Mouse (Mus musculus) cerebellum, adult 18-20 months (tissue): ENCODE data around the gene 1110008P14Rik.

Source experiments
- DNase-seq, 2 experiments: peaks; one replicate each; pipeline ENCODE4 v3.0.0; 2021

The 1110008P14Rik gene

DNA sequence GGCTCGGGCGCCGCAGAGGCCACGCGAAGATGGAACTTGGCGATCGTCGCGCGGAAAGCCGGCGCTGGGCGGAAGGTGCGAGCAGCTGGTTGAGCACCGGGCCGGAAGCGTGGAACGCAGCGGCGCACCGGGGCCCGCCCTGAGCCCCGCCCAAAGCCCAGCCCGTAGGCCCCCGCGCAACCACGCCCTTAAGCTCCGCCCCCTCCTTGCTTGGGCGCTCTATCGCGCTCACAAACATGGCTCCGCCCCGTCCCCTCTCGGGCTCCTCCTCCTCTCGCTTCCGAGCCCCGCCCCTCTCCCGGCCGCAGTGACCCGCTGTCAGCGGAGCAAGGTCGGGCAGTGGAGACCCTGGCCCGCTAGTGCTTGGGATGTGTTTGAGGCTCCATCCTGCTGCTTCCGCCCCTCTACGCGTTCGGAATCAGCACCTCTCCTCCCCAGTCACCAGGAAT lies at the start of gene 1110008P14Rik:
TSS of gene 1110008P14Rik (minus strand) at position 164 of the 449 bp plus-strand sequence.
- peak; percentile 97 for DNase-seq

- peak; percentile 90 to 97 for DNase-seq
Observed at GRCm38 (mm10) chr2:32430701-32431676, 49.3 kb upstream of the 1110008P14Rik start.

- DNase-seq, result no peak
Observed at GRCm38 (mm10) chr2:32429215-32429891, 47.6 kb upstream of the 1110008P14Rik start.

DNA sequence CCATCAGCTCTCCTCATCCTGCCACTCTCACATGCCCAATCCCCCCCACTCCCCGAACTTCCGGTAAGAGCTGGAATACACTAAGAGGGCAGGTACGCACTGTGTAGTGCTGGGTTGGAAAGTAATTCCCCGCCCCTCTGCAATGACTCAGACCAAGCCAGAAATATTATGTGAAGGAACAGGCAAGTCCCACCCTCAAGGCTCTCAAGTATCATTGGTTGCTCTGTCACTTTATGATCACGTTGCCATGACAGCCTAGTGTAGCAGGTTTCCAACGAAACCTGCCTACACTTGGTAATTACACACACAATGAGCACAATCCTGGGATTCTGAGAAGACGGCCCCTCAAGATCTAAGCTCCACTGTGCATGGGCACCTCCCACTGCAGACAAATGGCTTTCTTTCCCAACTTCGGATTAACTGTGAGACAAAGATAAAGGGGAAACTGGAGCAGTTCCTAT lies 46.6 kb upstream of the 1110008P14Rik start:
- peak in 1 of 2 experiments; percentile 43 for DNase-seq

GRCm38 (mm10) chr2:32427720-32428119 lies 46.0 kb upstream of the 1110008P14Rik start:
- no peak for DNase-seq

GRCm38 (mm10) chr2:32426141-32426540 lies 44.4 kb upstream of the 1110008P14Rik start:
- DNase-seq, result no peak

- DNase-seq, result no peak
Observed at GRCm38 (mm10) chr2:32425568-32425967, 43.8 kb upstream of the 1110008P14Rik start.

DNA sequence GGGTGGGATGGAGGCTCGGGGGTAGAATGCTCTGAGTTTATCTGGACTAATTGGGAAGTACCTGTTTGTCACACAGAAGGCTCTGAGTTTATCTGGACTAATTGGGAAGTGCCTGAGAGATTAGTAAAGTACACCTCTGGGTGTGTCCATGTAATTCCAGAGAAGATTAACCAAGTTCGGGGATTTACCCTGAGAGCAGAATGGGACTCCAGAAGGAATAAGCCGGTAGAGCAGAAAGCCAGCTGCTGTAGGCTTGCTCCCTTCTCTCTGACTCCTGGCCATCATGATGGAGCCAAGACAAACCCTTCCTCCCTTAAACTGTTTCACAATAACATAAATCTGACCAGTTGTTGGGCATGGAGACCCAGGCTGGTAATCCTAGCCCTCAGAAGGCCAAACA lies 43.1 kb upstream of the 1110008P14Rik start:
- no peak for DNase-seq

- DNase-seq, result peak; percentile 59 to 74
Observed at GRCm38 (mm10) chr2:32423481-32424331, 42.0 kb upstream of the 1110008P14Rik start.

DNA sequence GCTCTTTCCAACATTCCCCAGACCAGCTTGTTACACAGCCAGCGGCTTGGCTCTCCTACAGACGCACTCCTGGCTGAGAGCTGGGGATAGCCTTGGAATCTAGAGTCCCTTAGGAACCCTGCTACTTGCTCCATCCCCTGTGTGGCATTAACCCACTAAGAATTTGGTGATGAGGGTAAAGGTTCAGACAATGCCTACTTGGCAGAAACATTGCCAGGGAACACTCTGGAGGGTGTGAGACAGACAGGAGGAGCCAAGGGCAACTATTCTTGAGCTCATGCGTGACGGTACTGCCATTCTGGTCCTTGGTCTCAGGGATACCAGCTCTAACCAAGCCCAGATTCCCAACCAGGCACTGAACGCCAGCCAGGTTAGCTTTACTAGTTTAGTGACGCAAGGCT lies 40.1 kb upstream of the 1110008P14Rik start:
- DNase-seq, result no peak

DNA sequence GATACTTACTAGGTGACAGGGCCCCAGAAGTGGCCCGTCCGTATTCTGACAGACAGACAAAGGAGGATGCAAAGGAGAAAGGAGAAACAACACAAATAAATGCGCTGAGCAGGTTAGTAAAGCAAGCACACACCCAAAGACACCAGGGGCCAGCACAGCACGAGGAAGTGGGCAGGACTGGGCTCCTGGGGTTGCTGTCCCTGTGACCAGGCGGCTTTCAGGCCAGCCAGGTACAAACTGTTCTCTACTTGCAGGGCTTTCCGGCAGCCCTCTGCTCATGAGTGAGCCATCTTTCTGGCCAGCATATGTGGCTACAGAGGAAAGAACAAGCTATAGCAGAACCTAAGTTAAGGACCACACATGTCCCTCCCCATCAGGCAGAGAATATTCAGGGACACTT lies 38.9 kb upstream of the 1110008P14Rik start:
- DNase-seq, result no peak

DNA sequence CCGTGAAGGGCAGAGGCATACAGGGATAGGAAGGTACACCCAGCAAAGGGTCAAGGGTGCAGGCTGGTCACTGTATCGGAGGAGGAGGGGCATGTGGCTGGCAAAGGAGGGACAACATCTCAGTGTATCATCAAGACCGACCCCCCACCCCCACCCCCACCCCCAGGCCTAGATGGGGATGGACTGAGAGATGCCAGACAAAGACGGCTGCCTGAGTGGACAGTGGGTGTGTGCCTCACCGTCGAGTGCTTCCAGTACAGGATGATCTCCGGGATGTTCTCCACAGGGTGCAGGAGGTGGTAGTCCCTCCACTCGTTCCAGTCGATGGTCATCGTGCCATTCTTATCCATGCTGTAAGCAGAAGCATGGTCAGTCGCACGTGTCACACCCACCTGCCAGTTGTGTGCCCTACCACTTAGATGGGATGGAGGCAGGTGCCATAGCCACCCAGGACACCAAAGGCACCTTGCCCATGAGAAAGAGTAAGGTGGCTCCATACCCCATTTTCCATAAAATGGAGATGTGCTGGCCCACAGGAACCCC lies 38.4 kb upstream of the 1110008P14Rik start:
- DNase-seq, result no peak

GRCm38 (mm10) chr2:32419359-32419758 lies 37.6 kb upstream of the 1110008P14Rik start:
- peak; percentile 71 to 80 for DNase-seq

DNA sequence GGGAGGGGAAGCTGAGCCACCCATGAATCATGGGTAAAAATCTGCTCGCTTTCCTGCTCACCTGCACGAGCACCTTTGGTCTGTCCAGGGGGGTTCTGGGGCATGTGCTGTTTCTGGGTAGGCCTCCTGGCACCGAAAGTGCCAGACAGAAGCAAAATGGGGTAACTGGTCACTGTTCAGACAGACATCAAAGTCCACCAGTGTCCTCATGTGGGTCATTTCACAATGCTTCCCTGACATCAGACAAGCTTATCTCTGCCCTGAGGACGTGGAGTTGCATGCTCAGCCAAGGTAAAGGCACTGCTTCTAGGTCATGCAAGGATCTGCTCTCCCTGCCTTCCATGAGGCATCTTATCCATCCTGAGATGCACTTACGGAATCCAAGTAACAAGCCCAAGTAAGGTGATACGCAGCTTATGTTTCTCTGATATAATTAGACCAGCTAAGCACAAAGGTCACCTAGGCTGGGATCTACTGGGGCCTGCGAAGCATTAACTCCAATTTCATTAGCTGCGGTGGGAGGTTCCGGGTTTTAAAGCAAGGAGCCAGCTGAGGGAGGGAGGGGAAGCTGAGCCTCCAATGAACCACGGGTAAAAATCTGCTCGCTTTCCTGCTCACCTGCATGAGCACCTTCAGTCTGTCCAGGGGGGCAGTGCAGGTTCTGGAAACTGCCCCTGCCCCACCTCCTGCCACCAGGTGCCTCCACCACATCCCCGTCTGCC lies 36.9 kb upstream of the 1110008P14Rik start:
- no peak for DNase-seq

- DNase-seq, result no peak
Observed at GRCm38 (mm10) chr2:32417486-32417885, 35.7 kb upstream of the 1110008P14Rik start.

DNA sequence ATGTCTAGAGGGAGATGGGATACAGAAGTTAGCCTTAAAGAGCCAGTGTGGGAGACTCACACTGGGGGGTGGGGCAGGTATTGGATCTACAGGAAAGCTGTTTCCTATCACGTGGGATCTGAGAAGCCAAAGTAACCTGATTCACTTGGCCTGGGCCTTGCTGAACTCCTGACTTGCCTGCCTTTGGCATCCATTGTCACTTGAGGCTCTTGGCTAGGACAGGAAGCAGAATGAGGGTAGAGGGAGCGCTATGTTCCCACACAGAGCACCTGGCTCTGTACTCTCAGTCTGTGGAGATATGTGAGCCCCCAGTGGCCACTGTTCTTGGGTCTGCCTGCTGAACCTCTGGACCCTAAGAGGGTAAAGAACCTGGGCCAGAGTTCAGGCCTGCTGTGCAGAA lies 34.8 kb upstream of the 1110008P14Rik start:
- DNase-seq, result no peak

- no peak for DNase-seq
Observed at GRCm38 (mm10) chr2:32415801-32416200, 34.1 kb upstream of the 1110008P14Rik start.

- DNase-seq, result no peak
Observed at GRCm38 (mm10) chr2:32413936-32414335, 32.2 kb upstream of the 1110008P14Rik start.

- DNase-seq, result no peak
Observed at GRCm38 (mm10) chr2:32412742-32413531, 31.2 kb upstream of the 1110008P14Rik start.

- no peak for DNase-seq
Observed at GRCm38 (mm10) chr2:32411407-32411806, 29.7 kb upstream of the 1110008P14Rik start.
